Mouse (Mus musculus) T-helper 17 cell (primary cell): ENCODE measurements around the gene 4930583I09Rik.

Experiments
- in situ Hi-C, 2 experiments: fragments of 300-600 bp; cut with MboI, MseI; formaldehyde crosslinking; loops; 1 replicate in 1 of 2; 2 replicates in 1 of 2; pipeline ENCODE4 v1.15.1; 2025; ENCODE audit warnings: high pct_unique_total_duplicates in 2 of 2

The 4930583I09Rik gene

DNA sequence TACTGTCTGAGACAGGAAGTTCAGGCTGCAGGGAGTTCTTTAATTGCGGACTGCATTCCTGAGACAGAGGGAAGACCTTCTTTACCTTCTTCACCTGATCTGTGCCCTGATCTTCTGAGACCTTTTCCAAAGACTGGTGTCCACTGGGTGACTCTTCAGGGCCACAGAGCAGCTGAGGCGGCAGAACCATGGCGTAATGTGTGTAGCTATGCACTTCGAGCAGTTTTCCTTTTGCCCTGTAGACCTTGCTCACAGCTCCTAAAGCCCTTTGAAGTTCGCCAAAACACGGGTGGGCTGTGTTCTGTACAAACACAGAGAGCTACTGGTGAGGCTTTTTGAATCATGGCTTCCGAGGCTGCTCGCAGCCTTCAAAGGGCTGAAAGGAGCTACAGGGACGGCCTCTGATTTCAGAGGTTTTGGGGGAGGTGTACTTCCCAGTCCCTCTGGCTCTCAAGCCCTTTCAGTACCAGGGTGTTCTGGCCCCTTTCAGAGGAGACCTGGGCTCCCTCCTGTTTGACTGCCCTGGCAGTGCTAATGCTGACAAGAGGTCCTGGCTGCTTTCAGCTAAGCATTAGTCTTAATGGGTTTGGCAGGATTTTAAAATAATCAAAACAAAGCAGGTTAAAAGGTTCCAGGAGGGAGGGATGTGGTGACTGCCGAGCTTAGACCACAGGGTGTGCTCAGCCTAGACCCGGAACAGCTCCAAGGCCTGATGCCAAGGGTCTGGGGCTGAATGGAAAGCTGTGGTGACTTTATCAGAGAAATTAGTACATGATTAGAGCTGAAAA lies 33.5 kb downstream of the 4930583I09Rik start:
- in situ Hi-C loops, result no loop called here

DNA sequence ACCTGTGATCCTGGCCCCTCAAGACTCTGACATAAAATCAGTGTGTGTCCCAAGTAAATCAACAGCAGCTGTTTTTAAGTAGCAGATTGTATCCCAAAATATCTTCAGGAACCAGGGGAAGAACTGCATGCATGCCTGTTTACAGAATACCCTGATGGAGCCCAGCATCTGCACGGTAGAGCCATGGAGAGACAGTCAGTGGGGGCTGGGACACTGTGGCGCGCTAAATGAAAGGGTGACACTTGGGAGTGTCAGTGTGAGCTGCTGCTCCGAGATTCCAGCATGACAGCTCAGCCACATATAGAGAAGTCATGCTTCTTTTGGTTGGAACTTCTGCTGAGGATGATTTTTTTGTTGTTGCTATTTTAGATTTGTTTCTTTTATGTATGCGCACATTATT lies 43.2 kb downstream of the 4930583I09Rik start:
- in situ Hi-C loops, result no loop called here

DNA sequence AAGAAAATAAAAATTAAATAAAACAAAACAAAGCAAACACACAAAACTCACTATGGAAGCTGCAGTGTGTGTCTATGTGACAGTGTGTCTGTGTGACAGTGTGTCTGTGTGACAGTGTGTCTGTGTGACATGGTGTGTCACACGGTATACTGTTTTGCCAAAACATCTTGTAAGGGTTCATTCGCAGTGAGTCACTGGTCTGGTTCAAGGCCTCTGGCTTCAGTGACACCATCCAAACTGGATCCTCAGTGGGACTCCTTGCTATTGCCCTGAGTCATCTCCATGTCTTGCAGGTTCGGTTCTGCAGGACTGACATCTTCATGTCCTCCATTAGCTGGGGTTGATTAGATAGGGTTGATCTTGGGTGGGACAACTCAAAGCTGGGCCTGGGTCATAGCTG lies 43.8 kb downstream of the 4930583I09Rik start:
- in situ Hi-C loops, result no loop called here

DNA sequence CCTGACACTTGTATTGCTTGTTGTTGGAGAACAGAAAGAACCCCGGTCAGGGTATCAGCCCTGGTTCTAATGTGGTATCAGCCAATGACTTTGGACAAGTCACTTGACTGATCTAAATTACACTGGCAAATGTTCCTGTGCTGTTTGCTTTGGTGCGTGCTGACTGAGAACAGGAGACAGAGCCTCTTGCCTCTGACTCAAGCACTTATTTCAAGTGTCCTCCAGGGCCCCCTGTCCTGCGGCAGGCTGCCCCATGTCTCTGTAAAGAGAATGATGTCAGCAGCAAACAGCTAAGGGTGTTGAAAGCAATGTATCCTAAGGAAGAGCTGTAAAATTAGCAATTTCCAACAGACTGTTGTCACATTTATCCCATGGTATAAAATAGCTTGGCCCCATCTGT lies 46.7 kb downstream of the 4930583I09Rik start:
- in situ Hi-C loops, result no loop called here

DNA sequence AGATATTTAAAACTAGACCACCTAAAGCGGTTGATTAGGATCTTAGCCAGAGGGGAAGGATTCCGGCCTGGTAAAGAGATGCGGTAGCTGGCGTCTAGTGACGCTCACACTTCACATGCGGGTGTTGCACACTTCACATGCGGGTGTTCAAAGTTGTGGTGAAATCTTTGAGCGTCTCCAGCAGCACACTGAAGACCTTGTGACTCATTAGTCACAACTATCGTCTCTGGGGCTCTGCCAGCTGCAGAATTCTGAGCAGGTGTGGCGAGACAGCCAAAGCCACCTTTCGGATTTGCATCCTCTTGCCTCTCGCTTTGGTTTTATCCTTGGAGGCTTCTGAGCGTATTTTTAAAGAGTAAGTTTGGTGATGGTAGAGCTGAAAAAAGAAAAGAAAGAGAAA lies 47.6 kb downstream of the 4930583I09Rik start:
- in situ Hi-C loops, result no loop called here

DNA sequence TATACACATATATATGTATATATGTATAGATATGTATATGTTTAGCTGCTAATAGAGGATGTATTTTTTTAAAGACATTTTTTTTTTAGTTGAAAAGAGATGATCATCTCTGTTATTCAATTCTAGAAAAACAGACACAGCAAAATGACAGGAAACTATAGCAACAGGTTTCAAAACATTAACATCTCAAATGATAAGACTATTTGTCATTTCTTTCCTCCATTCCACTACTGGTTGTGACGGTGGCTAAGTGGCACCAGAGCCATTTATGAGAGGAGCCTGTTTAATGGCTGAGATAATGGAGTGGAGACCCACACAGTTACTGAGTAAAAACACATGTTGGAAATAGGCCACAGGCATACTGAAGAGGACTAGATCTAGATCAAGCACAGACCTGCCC lies 49.9 kb downstream of the 4930583I09Rik start:
- in situ Hi-C loops, result no loop called here
